In genomic region chr4:123311845-123312244, GRCm38 (mm10) we compare ENCODE assay signal across 22 mouse cellular contexts. TPM values are rescaled to one million over a fixed set of nuclear protein-coding genes. Genes with fewer than 3 reads are reported as not detected.
"Had no signal": no experiment of that assay in that cellular context is flagged by ENCODE, and none has a peak within 500 bp of the region (broad histone marks: within the 10 kb centered on the region; RNA-seq: fewer than 3 reads in every experiment).

No protein-coding gene starts in this region.

- H3K4me2 ChIP-seq: lung, embryonic 14.5 days; midbrain, embryonic 11.5 days; midbrain, embryonic 13.5 days; midbrain, embryonic 15.5 days; neural tube, embryonic 12.5 days had no signal

- DNase-seq: lung, adult 18-20 months; lung, embryonic 14.5 days; lung, postnatal 10 days; lung, postnatal 36 days; right cerebral cortex, postnatal 14 days; spleen, adult 18-20 months; thymus, adult 18-20 months; thymus, postnatal 14 days; thymus, postnatal 36 days had no signal

- H3K9ac ChIP-seq: liver, embryonic 14.5 days; lung, embryonic 14.5 days; midbrain, embryonic 13.5 days; midbrain, embryonic 15.5 days; neural tube, embryonic 12.5 days had no signal

- H3K9me3 ChIP-seq: midbrain, embryonic 13.5 days; midbrain, embryonic 15.5 days; neural tube, embryonic 12.5 days had no signal

- H3K27me3 ChIP-seq: megakaryocyte, embryonic 14.5 days; midbrain, embryonic 13.5 days; midbrain, embryonic 15.5 days; neural tube, embryonic 12.5 days had no signal

- ATAC-seq: midbrain, embryonic 13.5 days; midbrain, embryonic 15.5 days had no signal

- H3K36me3 ChIP-seq: midbrain, embryonic 13.5 days; midbrain, embryonic 15.5 days; neural tube, embryonic 12.5 days had no signal

- H3K27ac ChIP-seq: liver, embryonic 14.5 days; macrophage; midbrain, embryonic 13.5 days; midbrain, embryonic 15.5 days; neural tube, embryonic 12.5 days had no signal

- H3K4me3 ChIP-seq: megakaryocyte, embryonic 14.5 days; midbrain, embryonic 13.5 days; midbrain, embryonic 15.5 days; neural tube, embryonic 12.5 days had no signal

- H3K4me1 ChIP-seq: midbrain, embryonic 13.5 days; midbrain, embryonic 15.5 days; neural tube, embryonic 12.5 days had no signal

RNA-seq across cellular contexts. Expression of gene Oxct2a, which starts 11.6 kb away (rescaled TPM):
- polyA plus RNA-seq: liver, embryonic 16.5 days; lung, embryonic 14.5 days; lung, embryonic 16.5 days; macrophage; midbrain, embryonic 11.5 days; midbrain, embryonic 13.5 days; neural tube, embryonic 12.5 days; neural tube, embryonic 14.5 days; stomach, embryonic 14.5 days; stomach, embryonic 16.5 days; thymus, postnatal 0 days had no signal

RNA-seq across cellular contexts. Expression of gene Bmp8a, which starts 31.2 kb away (rescaled TPM):
- polyA plus RNA-seq: macrophage; midbrain, embryonic 15.5 days; stomach, embryonic 14.5 days had no signal
